Mouse (Mus musculus) MEL (cell line): ENCODE data around the gene Cd47. TPM values are rescaled to one million over a fixed set of nuclear protein-coding genes. Genes with fewer than 3 reads are reported as not detected.

Source experiments
- DNase-seq: peaks from one replicate; pipeline ENCODE4 v3.0.0; 2011; ENCODE audit warnings: low read depth, low spot score
- H3K27ac ChIP-seq: 2 replicates; pipeline ENCODE4 v1.5.1; 2012; ENCODE audit warnings: low read depth, mild to moderate bottlenecking, control low read depth, low read length, moderate library complexity; ENCODE audit not compliant: control insufficient read depth
- H3K27me3 ChIP-seq, 2 experiments: fragments of 150-350 bp in 1 of 2; sonication (generic) in 1 of 2; 2 replicates each; pipeline ENCODE4 v1.6.1; 2012; ENCODE audit warnings: low read length in 2 of 2, mild to moderate bottlenecking in 2 of 2, improper control_type of control experiment in 1 of 2, moderate library complexity in 1 of 2; ENCODE audit not compliant: insufficient read depth in 2 of 2, control insufficient read depth in 1 of 2
- H3K36me3 ChIP-seq, 2 experiments: 2 replicates each; pipeline ENCODE4 v1.6.1; 2012 to 2014; ENCODE audit warnings: low read length in 2 of 2, improper control_type of control experiment in 1 of 2, inconsistent platforms in 1 of 2, mild to moderate bottlenecking in 1 of 2; ENCODE audit not compliant: insufficient read depth in 2 of 2, control insufficient read depth in 1 of 2
- H3K4me1 ChIP-seq, 2 experiments: fragments of 150-350 bp in 1 of 2; sonication (generic) in 1 of 2; 2 replicates each; pipeline ENCODE4 v1.6.1; 2012; ENCODE audit warnings: low read length in 2 of 2, improper control_type of control experiment in 1 of 2, mild to moderate bottlenecking in 1 of 2; ENCODE audit not compliant: insufficient read depth in 2 of 2, control insufficient read depth in 1 of 2
- H3K4me3 ChIP-seq, 2 experiments: fragments of 150-350 bp in 1 of 2; sonication (generic) in 1 of 2; 2 replicates each; pipeline ENCODE4 v1.5.1; 2012; ENCODE audit warnings: low read depth in 2 of 2, low read length in 2 of 2, mild to moderate bottlenecking in 2 of 2, moderate library complexity in 2 of 2, control low read depth in 1 of 2, improper control_type of control experiment in 1 of 2; ENCODE audit not compliant: control insufficient read depth in 1 of 2, insufficient read depth in 1 of 2
- H3K79me2 ChIP-seq: 2 replicates; pipeline ENCODE4 v1.6.1; 2012; ENCODE audit warnings: mild to moderate bottlenecking, low read length, moderate library complexity; ENCODE audit not compliant: control insufficient read depth, poor library complexity, insufficient read depth
- H3K9ac ChIP-seq: 2 replicates; pipeline ENCODE4 v1.6.1; 2012; ENCODE audit warnings: low read depth, mild to moderate bottlenecking, control low read depth, low read length, moderate library complexity; ENCODE audit not compliant: control insufficient read depth, poor library complexity, severe bottlenecking
- H3K9me3 ChIP-seq: fragments of 150-350 bp; sonication (generic); replicated peaks from 2 replicates; pipeline ENCODE4 v1.6.1; 2012; ENCODE audit warnings: mild to moderate bottlenecking, low read length, improper control_type of control experiment, moderate library complexity; ENCODE audit not compliant: insufficient read depth
- BHLHE40 ChIP-seq: IDR thresholded peaks from 2 replicates; pipeline ENCODE4 v1.6.1; 2012; ENCODE audit warnings: low read depth, mild to moderate bottlenecking, inconsistent platforms, low read length, improper control_type of control experiment, borderline replicate concordance
- CHD1 ChIP-seq: IDR thresholded peaks from 2 replicates; pipeline ENCODE4 v1.6.1; 2012; ENCODE audit warnings: low read depth, mild to moderate bottlenecking, inconsistent platforms, low read length, improper control_type of control experiment
- CHD2 ChIP-seq: IDR thresholded peaks from 2 replicates; pipeline ENCODE4 v1.6.1; 2011; ENCODE audit warnings: low read length, improper control_type of control experiment
- E2F4 ChIP-seq: IDR thresholded peaks from 2 replicates; pipeline ENCODE4 v1.6.1; 2011; ENCODE audit warnings: low read depth, low read length, improper control_type of control experiment, borderline replicate concordance
- ELF1 ChIP-seq: IDR thresholded peaks from 2 replicates; pipeline ENCODE4 v1.6.1; 2014; ENCODE audit warnings: low read depth, mild to moderate bottlenecking, inconsistent platforms, low read length, improper control_type of control experiment, moderate library complexity
- EP300 ChIP-seq, 2 experiments: IDR thresholded peaks; 2 replicates each; pipeline ENCODE4 v1.6.1; 2011; ENCODE audit warnings: improper control_type of control experiment in 2 of 2, low read length in 2 of 2, low read depth in 1 of 2, mild to moderate bottlenecking in 1 of 2
- ETS1 ChIP-seq: IDR thresholded peaks from 2 replicates; pipeline ENCODE4 v1.6.1; 2012; ENCODE audit warnings: low read depth, mild to moderate bottlenecking, inconsistent platforms, low read length, improper control_type of control experiment, moderate library complexity
- GABPA ChIP-seq: IDR thresholded peaks from 2 replicates; pipeline ENCODE4 v1.6.1; 2012; ENCODE audit warnings: low read depth, mild to moderate bottlenecking, inconsistent platforms, low read length, improper control_type of control experiment, moderate library complexity
- KAT2A ChIP-seq: conservative IDR thresholded peaks from 2 replicates; pipeline ENCODE4 v1.6.1; 2012; ENCODE audit warnings: low read depth, low read length, improper control_type of control experiment, inconsistent platforms
- MAZ ChIP-seq: IDR thresholded peaks from 2 replicates; pipeline ENCODE4 v1.6.1; 2012; ENCODE audit warnings: low read depth, mild to moderate bottlenecking, inconsistent platforms, low read length, improper control_type of control experiment
- MEF2A ChIP-seq: IDR thresholded peaks from 2 replicates; pipeline ENCODE4 v1.6.1; 2014; ENCODE audit warnings: low read depth, mild to moderate bottlenecking, inconsistent platforms, low read length, improper control_type of control experiment; ENCODE audit not compliant: poor library complexity, insufficient replicate concordance, severe bottlenecking; ENCODE audit errors: extremely low read depth
- MXI1 ChIP-seq: IDR thresholded peaks from 2 replicates; pipeline ENCODE4 v1.6.1; 2011; ENCODE audit warnings: mild to moderate bottlenecking, low read depth, low read length, improper control_type of control experiment
- MYB ChIP-seq: IDR thresholded peaks from 2 replicates; pipeline ENCODE4 v1.6.1; 2011; ENCODE audit warnings: mild to moderate bottlenecking, low read depth, low read length, improper control_type of control experiment
- NELFE ChIP-seq: IDR thresholded peaks from 2 replicates; pipeline ENCODE4 v1.6.1; 2011; ENCODE audit warnings: low read depth, low read length, improper control_type of control experiment
- POLR2AphosphoS5 ChIP-seq: IDR thresholded peaks from 2 replicates; pipeline ENCODE4 v1.6.1; 2012; ENCODE audit warnings: low read depth, borderline replicate concordance, mild to moderate bottlenecking, inconsistent platforms, low read length, moderate library complexity, mixed read lengths
- RCOR1 ChIP-seq: IDR thresholded peaks from 2 replicates; pipeline ENCODE4 v1.6.1; 2012; ENCODE audit warnings: low read depth, mild to moderate bottlenecking, inconsistent platforms, low read length, improper control_type of control experiment
- SIN3A ChIP-seq: IDR thresholded peaks from 2 replicates; pipeline ENCODE4 v1.6.1; 2012; ENCODE audit warnings: low read length, improper control_type of control experiment, inconsistent platforms
- TAL1 ChIP-seq: IDR thresholded peaks from 2 replicates; pipeline ENCODE4 v1.6.1; 2012; ENCODE audit warnings: mild to moderate bottlenecking, inconsistent platforms, low read length, moderate library complexity, mixed read lengths
- TCF12 ChIP-seq: IDR thresholded peaks from 2 replicates; pipeline ENCODE4 v1.6.1; 2014; ENCODE audit warnings: low read depth, mild to moderate bottlenecking, inconsistent platforms, low read length, improper control_type of control experiment, moderate library complexity
- UBTF ChIP-seq: IDR thresholded peaks from 2 replicates; pipeline ENCODE4 v1.6.1; 2012; ENCODE audit warnings: low read depth, mild to moderate bottlenecking, inconsistent platforms, low read length, improper control_type of control experiment, moderate library complexity, borderline replicate concordance; ENCODE audit not compliant: insufficient read depth
- ZC3H11A ChIP-seq: IDR thresholded peaks from 2 replicates; pipeline ENCODE4 v1.6.1; 2012; ENCODE audit warnings: low read depth, mild to moderate bottlenecking, inconsistent platforms, low read length, improper control_type of control experiment
- ZMIZ1 ChIP-seq: IDR thresholded peaks from 2 replicates; pipeline ENCODE4 v1.6.1; 2012; ENCODE audit warnings: low read depth, mild to moderate bottlenecking, inconsistent platforms, low read length, improper control_type of control experiment, moderate library complexity
- polyA plus RNA-seq, 2 experiments: library from polyadenylated mRNA; stranded (reverse) in 1 of 2; unstranded in 1 of 2; fragments of >175 nt in 1 of 2; fragments of >200 nt in 1 of 2; gene quantifications; 2 replicates each; pipeline versions ENCODE4 v1.2.1 to v1.2.4; 2012; ENCODE audit warnings: low replicate concordance in 2 of 2, low read depth in 1 of 2; ENCODE audit not compliant: insufficient read length in 2 of 2, insufficient read depth in 1 of 2, missing spikeins in 1 of 2
- total RNA-seq: library from RNA; depleted of rRNA; stranded (reverse); fragments of 300-350 nt; gene quantifications from 2 replicates; pipeline ENCODE4 v1.2.3, GENCODE M21; 2012

Gene Cd47
- total and polyA plus RNA-seq, 3 experiments: 45.9 to 57.5 (median 51.7) TPM

DNA sequence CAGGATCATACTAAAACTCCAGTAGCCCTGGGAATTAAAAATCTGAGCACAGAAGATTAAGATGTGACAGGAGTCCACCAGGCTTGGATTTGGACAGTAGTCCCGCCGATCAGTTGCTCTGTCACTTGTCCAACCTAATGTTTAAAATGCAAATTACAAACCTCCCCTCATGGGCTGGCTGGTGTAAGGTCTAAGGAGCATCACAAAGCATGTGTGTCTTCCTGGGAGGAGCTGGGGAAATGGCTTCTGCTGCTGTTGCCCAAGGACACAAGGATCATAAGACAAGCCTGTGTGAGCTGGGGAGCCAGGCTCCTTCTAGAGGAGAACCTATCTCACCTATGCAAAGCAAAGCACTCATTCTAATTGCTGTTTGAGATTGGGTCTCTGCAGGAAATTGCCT, 155.0 kb downstream of the Cd47 start:
- Histone ChIP-seq H3K36me3 (no peaks in the 10 kb centered on the region), H3K9ac (no peak overlapping the region), H3K4me3 (no peak overlapping the region)
- TF ChIP-seq E2F4 (no peak), KAT2A (no peak), UBTF (no peak)
- TF ChIP-seq, all 39 proteins: peak for 0
- no peaks in the 10 kb centered on the region for H3K4me1 ChIP-seq
- no peaks in the 10 kb centered on the region for H3K79me2 ChIP-seq
- no peak overlapping the region for H3K27ac ChIP-seq
- H3K9me3 ChIP-seq: no peaks in the 10 kb centered on the region
- DNase-seq: no peak
- no peaks in the 10 kb centered on the region for H3K27me3 ChIP-seq

DNA sequence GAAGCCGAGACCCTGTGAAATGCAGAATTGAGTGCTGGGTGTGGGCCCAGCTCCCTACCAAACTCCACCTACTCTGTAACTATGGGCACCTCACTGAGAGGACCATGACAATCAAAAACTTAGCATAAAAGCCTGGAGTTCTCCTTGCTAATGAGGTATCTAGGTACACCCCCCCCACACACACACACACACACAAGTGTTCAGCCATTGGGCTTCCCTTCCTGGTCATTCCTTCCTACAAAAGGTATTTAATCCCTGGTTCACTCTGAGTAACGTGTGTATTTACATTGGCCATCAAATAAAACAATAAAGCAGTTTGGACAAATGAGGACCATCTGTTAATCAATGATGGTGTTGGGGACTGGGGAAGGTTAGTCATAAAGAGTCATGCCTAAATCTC, 155.6 kb downstream of the Cd47 start:
- no peaks in the 10 kb centered on the region for H3K27me3 ChIP-seq
- H3K79me2 ChIP-seq: no peaks in the 10 kb centered on the region
- H3K4me1 ChIP-seq: peaks cover 0 to 2% of the 10 kb centered on the region in 2 experiments; a peak in 1 of 4 replicates
- no peak overlapping the region for H3K27ac ChIP-seq
- H3K9me3 ChIP-seq: no peaks in the 10 kb centered on the region
- H3K4me3 ChIP-seq: no peak overlapping the region
- no peak overlapping the region for H3K9ac ChIP-seq
- peaks cover 0 to 2% of the 10 kb centered on the region in 2 experiments; a peak in 2 of 4 replicates for H3K36me3 ChIP-seq
- TF ChIP-seq TAL1: no peak
- no peak for TF ChIP-seq POLR2AphosphoS5
- TF ChIP-seq SIN3A: no peak
- no peak for TF ChIP-seq NELFE
- no peak for TF ChIP-seq ELF1
- no peak for TF ChIP-seq RCOR1
- TF ChIP-seq CHD1: no peak
- TF ChIP-seq EP300 (IDR thresholded peaks at IDR 0.05; ENCODE audit: low read depth in 1 of 2, low read length in 2 of 2): no peak
- no peak for TF ChIP-seq GABPA
- no peak for TF ChIP-seq ZMIZ1
- TF ChIP-seq ZC3H11A: no peak
- no peak for TF ChIP-seq E2F4
- no peak for TF ChIP-seq MYB
- TF ChIP-seq ETS1: no peak
- no peak for TF ChIP-seq BHLHE40
- no peak for TF ChIP-seq MAZ
- TF ChIP-seq TCF12: no peak
- TF ChIP-seq MXI1: no peak
- TF ChIP-seq CHD2: no peak
- TF ChIP-seq MEF2A: no peak
- DNase-seq: no peak
